Mouse (Mus musculus) cerebellum, postnatal 36 days (tissue): ENCODE measurements around the gene 5730596B20Rik.

Experiments used
- DNase-seq, 2 experiments: peaks; one replicate each; pipeline ENCODE4 v3.0.0; 2021 to 2022; ENCODE audit warnings: mixed read lengths in 2 of 2

5730596B20Rik gene

GRCm38 (mm10) chr6:52162611-52163365 is 14.5 kb upstream of the 5730596B20Rik start:
- DNase-seq = no peak

- DNase-seq = no peak
These were observed 13.8 kb upstream of the 5730596B20Rik start for GRCm38 (mm10) chr6:52163366-52164031.

GRCm38 (mm10) chr6:52164051-52164625 is 13.2 kb upstream of the 5730596B20Rik start:
- DNase-seq = no peak

- DNase-seq = no peak
These were observed 12.5 kb upstream of the 5730596B20Rik start, which contains the start of gene Hoxa2 for GRCm38 (mm10) chr6:52164626-52165440. Gene Hoxa2 (minus strand): TSS chr6:52164831.

- no peak for DNase-seq
These were observed 11.6 kb upstream of the 5730596B20Rik start for GRCm38 (mm10) chr6:52165441-52166370.

GRCm38 (mm10) chr6:52166431-52167077 is 10.7 kb upstream of the 5730596B20Rik start:
- no peak for DNase-seq

- DNase-seq = no peak
These were observed 10.1 kb upstream of the 5730596B20Rik start for GRCm38 (mm10) chr6:52167176-52167575.

GRCm38 (mm10) chr6:52167736-52168161 is 9.5 kb upstream of the 5730596B20Rik start:
- no peak for DNase-seq

GRCm38 (mm10) chr6:52168191-52169055 is 8.9 kb upstream of the 5730596B20Rik start:
- no peak for DNase-seq

- DNase-seq = no peak
These were observed 7.7 kb upstream of the 5730596B20Rik start for GRCm38 (mm10) chr6:52169499-52170165.

GRCm38 (mm10) chr6:52170166-52170897 is 7.0 kb upstream of the 5730596B20Rik start:
- DNase-seq = no peak

GRCm38 (mm10) chr6:52170898-52171223 is 6.4 kb upstream of the 5730596B20Rik start:
- no peak for DNase-seq

- DNase-seq = no peak
These were observed 6.0 kb upstream of the 5730596B20Rik start for GRCm38 (mm10) chr6:52171331-52171730.

- DNase-seq = no peak
These were observed 5.4 kb upstream of the 5730596B20Rik start for GRCm38 (mm10) chr6:52171938-52172337.

GRCm38 (mm10) chr6:52172501-52172900 is 4.8 kb upstream of the 5730596B20Rik start:
- no peak for DNase-seq

GRCm38 (mm10) chr6:52173648-52174047 is 3.6 kb upstream of the 5730596B20Rik start:
- DNase-seq = no peak

- no peak for DNase-seq
These were observed 2.1 kb upstream of the 5730596B20Rik start for GRCm38 (mm10) chr6:52174968-52175751.

- no peak for DNase-seq
These were observed 1.4 kb upstream of the 5730596B20Rik start for GRCm38 (mm10) chr6:52175864-52176263.
